Mouse (Mus musculus) thymus, adult 2 months (tissue): ENCODE measurements around the gene Srrm4. TPM values are rescaled to one million over a fixed set of nuclear protein-coding genes. Genes with fewer than 3 reads are reported as not detected.
A peak's percentile ranks its signal among the peaks of the same experiment; 100 is the strongest.

Experiments
- DNase-seq: peaks from one replicate; pipeline ENCODE4 v3.0.0; 2021
- H3K27ac ChIP-seq: fragments of 200-500 bp; 2 replicates; pipeline ENCODE4 v1.5.1; 2012; ENCODE audit warnings: low read length, control low read depth; ENCODE audit not compliant: control insufficient read depth, insufficient read depth
- H3K27me3 ChIP-seq: fragments of 200-500 bp; 2 replicates; pipeline ENCODE4 v1.6.1; 2012; ENCODE audit warnings: mild to moderate bottlenecking, low read length, moderate library complexity, mixed read lengths; ENCODE audit not compliant: control insufficient read depth, insufficient read depth
- H3K36me3 ChIP-seq: fragments of 200-500 bp; 2 replicates; pipeline ENCODE4 v1.6.1; 2012; ENCODE audit warnings: mild to moderate bottlenecking, low read length, moderate library complexity; ENCODE audit not compliant: control insufficient read depth, insufficient read depth
- H3K4me1 ChIP-seq: fragments of 200-500 bp; replicated peaks from 2 replicates; pipeline ENCODE4 v1.6.1; 2012; ENCODE audit warnings: low read length; ENCODE audit not compliant: control insufficient read depth, insufficient read depth
- H3K4me3 ChIP-seq: fragments of 200-500 bp; 2 replicates; pipeline ENCODE4 v1.5.1; 2012; ENCODE audit warnings: mild to moderate bottlenecking, low read length, control low read depth, moderate library complexity; ENCODE audit not compliant: control insufficient read depth, insufficient read depth
- CTCF ChIP-seq: fragments of 200-500 bp; IDR thresholded peaks from 2 replicates; pipeline ENCODE4 v1.5.1; 2012; ENCODE audit warnings: mild to moderate bottlenecking, control low read depth, low read length, moderate library complexity, borderline replicate concordance; ENCODE audit not compliant: control insufficient read depth, poor library complexity, insufficient read depth; ENCODE audit errors: extremely low read depth
- POLR2A ChIP-seq: fragments of 200-500 bp; IDR thresholded peaks from 2 replicates; pipeline ENCODE4 v1.6.1; 2012; ENCODE audit warnings: mild to moderate bottlenecking, low read length, control low read depth, moderate library complexity; ENCODE audit not compliant: control insufficient read depth, poor library complexity, insufficient read depth; ENCODE audit errors: extremely low read depth
- WGBS: fragments of 180-500 bp; shearing (Covaris S2); methylation state at CpG from one replicate; pipeline ENCODE4 v1.1.7; 2018; 5-methylcytosine and 5-hydroxymethylcytosine counted together
- polyA plus RNA-seq: library from polyadenylated mRNA; depleted of rRNA; stranded (reverse); fragments of >200 nt; gene quantifications from 2 replicates; pipeline ENCODE4 v1.2.3, GENCODE M21; 2012

The Srrm4 gene
- polyA plus RNA-seq, 1 experiment, result 0.67 TPM

DNA sequence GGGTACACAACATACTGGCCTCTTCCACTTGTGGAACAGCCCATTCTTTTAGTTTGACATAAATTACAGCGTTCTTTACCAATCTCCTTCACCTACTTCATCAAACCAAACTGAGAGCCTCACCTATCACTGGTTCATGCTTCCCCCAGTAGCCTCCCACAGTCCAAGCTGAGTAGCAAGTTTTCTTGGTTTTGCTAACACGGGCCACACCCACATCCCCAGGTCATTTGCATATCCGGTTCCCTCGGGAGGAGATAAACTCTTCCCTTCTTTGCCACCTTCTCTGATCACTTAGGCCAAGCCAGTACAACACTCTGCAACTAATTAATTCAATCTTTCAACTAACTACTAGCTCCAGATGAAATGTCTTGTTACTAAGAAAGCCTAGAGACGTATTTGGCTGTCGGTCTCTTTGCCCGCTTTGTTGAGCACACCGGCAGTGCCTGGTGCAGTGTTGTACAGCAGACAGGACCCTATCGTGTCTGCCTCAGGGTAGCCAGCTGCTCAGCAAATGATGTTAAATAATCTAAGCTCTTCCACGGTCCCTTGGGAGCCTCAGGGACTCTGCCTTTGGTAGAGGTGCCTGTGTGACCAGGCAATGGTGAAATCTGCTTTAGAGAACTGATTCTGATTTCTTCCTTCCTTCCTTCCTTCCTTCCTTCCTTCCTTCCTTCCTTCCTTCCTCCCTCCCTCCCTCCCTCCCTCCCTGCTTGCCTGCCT is 134.7 kb downstream of the Srrm4 start:
- no peaks in the 10 kb centered on the region for H3K4me1 ChIP-seq
- DNase-seq, result no peak
- 44% methylated on average over 10 of the region's 10 CpGs for WGBS
- TF ChIP-seq CTCF (no peak), POLR2A (no peak)
- peaks cover 3% of the 10 kb centered on the region; the same call in 1 of the 2 replicates for H3K27me3 ChIP-seq
- H3K36me3 ChIP-seq, result no peaks in the 10 kb centered on the region
- H3K4me3 ChIP-seq, result no peak overlapping the region
- no peak overlapping the region for H3K27ac ChIP-seq

DNA sequence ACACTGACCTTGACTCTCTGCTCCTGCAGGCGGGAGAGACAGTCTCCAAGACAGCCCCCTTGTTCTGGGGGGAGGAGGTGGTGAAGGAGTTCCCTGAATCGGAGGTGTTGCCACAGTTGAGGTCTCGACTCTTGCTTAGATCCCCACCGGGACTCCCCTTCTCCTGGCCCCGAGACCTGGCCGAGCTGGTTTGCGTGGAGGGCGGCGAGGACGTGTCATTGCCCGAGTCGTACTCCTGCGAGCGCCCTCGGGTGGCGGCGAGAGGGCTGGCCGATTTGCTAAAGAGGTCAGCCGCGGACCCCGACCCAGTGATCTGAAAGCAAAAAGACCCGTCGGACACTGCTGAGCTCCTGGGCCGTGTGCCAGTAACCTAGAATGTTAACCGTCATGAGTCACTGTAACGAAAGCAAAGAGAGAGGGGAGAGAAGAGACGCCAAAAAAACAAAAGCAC is 138.2 kb downstream of the Srrm4 start:
- DNase-seq, result peak; percentile 6

GRCm38 (mm10) chr5:116450901-116451300 is 140.7 kb downstream of the Srrm4 start:
- Histone ChIP-seq H3K4me3 (no peak overlapping the region), H3K4me1 (no peaks in the 10 kb centered on the region), H3K27me3 (peaks cover 3% of the 10 kb centered on the region; the same call in 1 of the 2 replicates), H3K36me3 (no peaks in the 10 kb centered on the region), H3K27ac (no peak overlapping the region)
- WGBS, result 90% methylated on average over 8 of the region's 8 CpGs
- DNase-seq, result no peak
- TF ChIP-seq POLR2A (no peak), CTCF (no peak)

More for the DNA sequence above, 138.2 kb downstream of the Srrm4 start:
- WGBS, result 9% methylated on average over 27 of the region's 27 CpGs
- Histone ChIP-seq H3K27ac (no peak overlapping the region), H3K27me3 (peaks cover 3% of the 10 kb centered on the region; the same call in 1 of the 2 replicates), H3K4me3 (no peak overlapping the region), H3K36me3 (no peaks in the 10 kb centered on the region), H3K4me1 (no peaks in the 10 kb centered on the region)
- TF ChIP-seq CTCF, result no peak
- no peak for TF ChIP-seq POLR2A

- 62% methylated on average over 8 of the region's 8 CpGs for WGBS
- Histone ChIP-seq H3K4me1 (no peaks in the 10 kb centered on the region), H3K27me3 (peaks cover 3% of the 10 kb centered on the region; the same call in 1 of the 2 replicates), H3K27ac (no peak overlapping the region), H3K36me3 (no peaks in the 10 kb centered on the region), H3K4me3 (no peak overlapping the region)
- TF ChIP-seq POLR2A, result no peak
- no peak for TF ChIP-seq CTCF
- no peak for DNase-seq
Measured at GRCm38 (mm10) chr5:116449522-116450225, 141.9 kb downstream of the Srrm4 start.

GRCm38 (mm10) chr5:116448409-116449191 is 143.0 kb downstream of the Srrm4 start:
- no peaks in the 10 kb centered on the region for H3K4me1 ChIP-seq
- TF ChIP-seq POLR2A (no peak), CTCF (no peak)
- DNase-seq, result no peak
- no peaks in the 10 kb centered on the region for H3K36me3 ChIP-seq
- WGBS, result 17% methylated on average over 11 of the region's 11 CpGs
- no peak overlapping the region for H3K4me3 ChIP-seq
- peaks cover 3% of the 10 kb centered on the region; the same call in 1 of the 2 replicates for H3K27me3 ChIP-seq
- no peak overlapping the region for H3K27ac ChIP-seq

DNA sequence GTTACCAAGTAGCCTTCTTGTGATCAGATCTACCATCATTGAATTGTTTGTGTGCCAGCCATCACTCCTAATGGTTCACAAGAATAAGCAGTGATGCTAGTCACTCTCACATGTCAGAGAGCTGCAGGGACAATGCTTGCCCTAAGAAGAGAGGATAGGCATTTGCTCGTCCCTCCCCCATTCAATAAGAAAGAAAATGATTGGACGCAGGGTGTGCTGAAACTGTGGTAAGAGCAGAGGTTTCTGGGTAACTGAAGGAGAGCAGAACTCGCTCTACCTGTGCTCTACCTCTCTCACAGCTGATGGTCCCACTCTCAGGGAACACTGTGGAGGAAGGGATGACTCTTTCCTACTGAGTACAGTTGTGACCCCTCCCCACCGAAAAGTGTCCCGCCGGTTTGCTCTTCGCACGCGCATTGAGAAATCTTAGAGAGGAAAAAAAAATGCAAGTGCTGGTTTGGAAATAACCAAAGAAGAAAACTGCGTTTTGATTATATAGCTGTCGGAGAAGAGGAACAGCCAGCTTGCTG is 143.7 kb downstream of the Srrm4 start:
- Histone ChIP-seq H3K27me3 (no peaks in the 10 kb centered on the region; the same call in 1 of the 2 replicates), H3K36me3 (no peaks in the 10 kb centered on the region), H3K27ac (no peak overlapping the region), H3K4me1 (no peaks in the 10 kb centered on the region), H3K4me3 (no peak overlapping the region)
- DNase-seq, result no peak
- 50% methylated on average over 11 of the region's 11 CpGs for WGBS
- TF ChIP-seq POLR2A (no peak), CTCF (no peak)
